Mouse (Mus musculus) left cerebral cortex, adult 2 months (tissue): ENCODE measurements around the gene Cmtm2a. TPM values are rescaled to one million over a fixed set of nuclear protein-coding genes. Genes with fewer than 3 reads are reported as not detected.
"Not testable (repeated sequence)": the region's sequence is repeated elsewhere in the genome, so short reads cannot be mapped to it uniquely, and the experiment has no call there.

Source experiments
- DNase-seq, 2 experiments: peaks; one replicate each; pipeline ENCODE4 v3.0.0; 2021 to 2022; ENCODE audit warnings: low spot score in 2 of 2, mixed read lengths in 1 of 2; ENCODE audit errors: extremely low spot score in 1 of 2
- H3K27ac ChIP-seq: fragments of 200-600 bp; 2 replicates; pipeline ENCODE4 v1.8.1; 2022
- H3K4me3 ChIP-seq: fragments of 200-600 bp; 2 replicates; pipeline ENCODE4 v1.8.1; 2022
- CTCF ChIP-seq: fragments of 200-600 bp; IDR thresholded peaks from 2 replicates; pipeline ENCODE4 v1.8.1; 2022; ENCODE audit warnings: antibody characterized with exemption, mild to moderate bottlenecking, moderate library complexity
- intact Hi-C: fragments of 180-260 bp; cut with DNase I; formaldehyde crosslinking; loops from one replicate; pipeline ENCODE4 v1.15.1; 2025
- long read RNA-seq, 2 experiments: library from polyadenylated mRNA; stranded (forward); transcript quantifications; one replicate each; pipeline ENCODE4 v2.0.0; 2021; ENCODE audit warnings: borderline mapping rate in 2 of 2
- total RNA-seq, 2 experiments: library from RNA; stranded (reverse); gene quantifications; 2 replicates each; pipeline ENCODE4 v1.2.3; 2021

Gene Cmtm2a
- total RNA-seq: not detected
- long read RNA-seq, experiment 1: 0 reads
- long read RNA-seq, experiment 2: 0 reads

GRCm38 (mm10) chr8:104293081-104293480 lies at the start of gene Cmtm2a:
Cmtm2a (minus strand) TSS chr8:104293181.
- H3K27ac ChIP-seq, DNase-seq, H3K4me3 ChIP-seq, intact Hi-C loops: not testable (repeated sequence)

DNA sequence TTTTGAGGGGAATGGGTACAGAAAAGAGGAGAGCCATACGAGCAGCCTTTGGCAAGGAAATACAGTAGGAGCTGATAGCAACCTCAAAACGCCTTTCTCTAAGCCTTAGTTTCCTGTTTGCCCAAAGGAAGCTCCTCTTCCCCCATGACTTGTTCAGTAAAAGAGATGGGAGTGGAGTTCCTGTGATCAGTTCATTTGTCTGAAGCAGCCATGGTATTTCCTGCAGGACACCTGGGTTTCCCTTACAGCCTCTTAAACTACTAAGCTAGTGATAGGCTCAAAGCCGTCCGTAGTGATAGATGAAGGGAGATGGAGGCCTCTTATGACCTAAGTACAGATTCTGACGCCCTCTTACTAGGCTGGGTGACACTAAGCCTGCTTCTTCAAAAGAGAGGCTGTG lies 49.4 kb upstream of the Cmtm2a start:
- TF ChIP-seq CTCF: no peak

DNA sequence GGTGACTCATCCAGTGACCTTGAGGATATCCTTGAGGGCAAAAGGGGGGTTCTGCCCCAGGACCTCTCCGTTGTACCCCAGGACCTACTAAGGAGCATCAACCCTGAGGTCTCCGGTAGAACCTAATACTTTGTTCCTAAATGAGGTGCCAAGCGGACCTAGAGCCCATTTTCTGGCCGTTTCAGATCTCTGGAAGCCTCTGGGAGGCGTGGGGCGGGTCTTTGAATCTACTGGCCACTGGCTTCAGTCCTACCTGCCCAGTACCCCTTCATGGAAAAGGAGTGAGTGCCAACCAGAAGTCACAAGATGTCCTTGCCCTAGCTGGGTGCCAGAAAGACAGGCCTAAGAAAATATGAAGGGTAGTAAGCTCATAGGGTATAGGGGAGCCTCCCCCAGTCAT lies 48.7 kb upstream of the Cmtm2a start:
- no peak for DNase-seq
- no peak overlapping the region for H3K27ac ChIP-seq
- TF ChIP-seq CTCF: no peak
- H3K4me3 ChIP-seq: no peak overlapping the region
- intact Hi-C loops: loop anchor here (2.0 to 5.0 kb wide), 6 partner anchors 29 to 244 kb away; partner anchors contain the start of genes Cklf, Dync1li2 and Terb1

More for the DNA sequence above, 49.4 kb upstream of the Cmtm2a start:
- H3K4me3 ChIP-seq: no peak overlapping the region
- DNase-seq: no peak
- no peak overlapping the region for H3K27ac ChIP-seq
- intact Hi-C loops: loop anchor here (5.0 kb wide), 3 partner anchors 165 to 245 kb away; partner anchors contain the start of gene Terb1

DNA sequence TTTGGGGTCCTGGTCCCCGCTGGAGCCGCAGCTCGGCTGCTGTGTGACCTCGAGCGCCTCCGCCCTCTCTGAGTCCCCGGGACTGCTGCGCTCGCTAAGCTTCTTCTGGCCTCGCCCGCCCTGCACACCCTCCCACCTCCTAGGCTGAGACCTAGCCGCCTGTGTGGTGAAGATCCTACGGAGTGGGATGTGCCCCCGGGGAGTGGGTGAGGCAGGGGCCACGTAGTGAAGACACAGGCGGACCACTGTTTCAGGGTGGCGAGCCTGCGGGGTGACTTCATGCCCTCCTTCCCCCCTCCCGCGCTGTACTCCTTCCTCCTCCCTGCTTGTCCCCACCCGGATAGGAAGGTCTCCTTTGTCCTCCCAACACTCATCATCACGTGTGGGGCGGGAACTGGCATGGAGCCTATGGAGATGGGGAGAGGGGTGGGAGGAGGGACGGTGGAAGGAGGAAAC lies 48.2 kb upstream of the Cmtm2a start:
- Histone ChIP-seq H3K4me3 (peak overlapping the region; percentile 62), H3K27ac (peak overlapping the region; percentile 75)
- intact Hi-C loops: loop anchor here (2.0 to 5.0 kb wide), 6 partner anchors 28 to 244 kb away; partner anchors contain the start of genes Cklf, Dync1li2 and Terb1
- TF ChIP-seq CTCF: no peak
- no peak for DNase-seq

- peak; percentile 72 for TF ChIP-seq CTCF
- Histone ChIP-seq H3K4me3 (peak overlapping the region; percentile 62), H3K27ac (peak overlapping the region; percentile 75)
- peak; percentile 63 to 65 for DNase-seq
- intact Hi-C loops: loop anchor here (2.0 to 5.0 kb wide), 6 partner anchors 28 to 243 kb away; partner anchors contain the start of genes Cklf, Dync1li2 and Terb1
Observed at GRCm38 (mm10) chr8:104340233-104341105, 47.5 kb upstream of the Cmtm2a start.

GRCm38 (mm10) chr8:104339983-104340232 lies 46.9 kb upstream of the Cmtm2a start:
- H3K4me3 ChIP-seq: peak overlapping the region; percentile 62
- no peak for DNase-seq
- TF ChIP-seq CTCF: no peak
- H3K27ac ChIP-seq: no peak overlapping the region; the same call in 1 of the 2 replicates
- intact Hi-C loops: loop anchor here (2.0 to 5.0 kb wide), 6 partner anchors 27 to 243 kb away; partner anchors contain the start of genes Cklf, Dync1li2 and Terb1

- H3K27ac ChIP-seq: peak within 1 kb of the TSS; percentile 75; the same call in 1 of the 2 replicates
- intact Hi-C loops: no loop called here
- TF ChIP-seq CTCF: no peak
- DNase-seq: no peak
- peak within 1 kb of the TSS; percentile 62 for H3K4me3 ChIP-seq
Observed at GRCm38 (mm10) chr8:104339229-104339982, 46.4 kb upstream of the Cmtm2a start, which contains the start of gene Cmtm3. Cmtm3 (plus strand) TSS chr8:104339410.

GRCm38 (mm10) chr8:104337890-104338289 lies 44.9 kb upstream of the Cmtm2a start:
- H3K4me3 ChIP-seq: no peak overlapping the region
- TF ChIP-seq CTCF: peak; percentile 8
- DNase-seq: no peak
- H3K27ac ChIP-seq: no peak overlapping the region
- intact Hi-C loops: no loop called here

DNA sequence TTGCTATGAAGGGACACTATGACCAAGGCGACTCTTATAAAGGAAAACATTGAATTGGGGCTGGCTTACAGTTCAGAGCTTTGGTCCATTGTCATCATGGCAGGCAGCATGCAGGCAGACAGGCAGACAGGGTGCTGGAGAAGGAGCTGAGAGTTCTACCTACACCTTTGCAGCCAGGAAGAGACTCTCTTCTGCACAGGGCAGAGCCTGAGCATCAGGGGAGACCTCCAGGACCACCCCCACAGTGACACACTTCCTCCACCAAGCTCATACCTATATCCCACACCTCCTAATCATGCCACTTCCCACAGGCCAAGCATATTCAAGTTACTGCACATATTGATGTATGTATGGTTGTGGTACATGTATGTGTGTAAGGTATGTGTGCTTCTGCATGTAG lies 43.8 kb upstream of the Cmtm2a start:
- Histone ChIP-seq H3K27ac (no peak overlapping the region), H3K4me3 (no peak overlapping the region)
- DNase-seq: no peak
- intact Hi-C loops: no loop called here
- TF ChIP-seq CTCF: no peak

- TF ChIP-seq CTCF: no peak
- intact Hi-C loops: no loop called here
- Histone ChIP-seq H3K4me3 (no peak overlapping the region), H3K27ac (no peak overlapping the region)
- DNase-seq: no peak
Observed at GRCm38 (mm10) chr8:104334196-104334595, 41.2 kb upstream of the Cmtm2a start.

DNA sequence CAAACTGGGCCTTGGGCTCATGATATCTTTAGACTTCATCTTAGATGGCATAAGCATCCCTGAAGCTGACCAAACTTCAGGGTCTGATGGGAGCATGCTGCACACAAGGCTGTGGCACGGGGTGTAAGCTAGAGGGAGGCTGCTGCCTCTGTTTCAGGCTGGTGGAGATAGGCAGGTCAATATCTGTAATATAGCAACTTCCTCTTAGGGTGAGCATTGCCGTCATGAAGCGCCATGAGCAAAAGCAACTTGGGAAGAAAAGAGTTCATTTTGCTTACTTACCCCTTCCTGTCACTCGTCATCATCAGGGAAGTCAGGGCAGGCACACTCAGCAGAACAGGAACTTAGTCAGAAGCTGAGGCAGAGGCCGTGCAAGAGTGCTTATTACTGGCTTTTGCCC lies 40.8 kb upstream of the Cmtm2a start:
- intact Hi-C loops: no loop called here
- H3K4me3 ChIP-seq: no peak overlapping the region
- no peak overlapping the region for H3K27ac ChIP-seq
- TF ChIP-seq CTCF: no peak
- DNase-seq: no peak
